ENCODE assay signal across 34 mouse cellular contexts in the genomic region with DNA sequence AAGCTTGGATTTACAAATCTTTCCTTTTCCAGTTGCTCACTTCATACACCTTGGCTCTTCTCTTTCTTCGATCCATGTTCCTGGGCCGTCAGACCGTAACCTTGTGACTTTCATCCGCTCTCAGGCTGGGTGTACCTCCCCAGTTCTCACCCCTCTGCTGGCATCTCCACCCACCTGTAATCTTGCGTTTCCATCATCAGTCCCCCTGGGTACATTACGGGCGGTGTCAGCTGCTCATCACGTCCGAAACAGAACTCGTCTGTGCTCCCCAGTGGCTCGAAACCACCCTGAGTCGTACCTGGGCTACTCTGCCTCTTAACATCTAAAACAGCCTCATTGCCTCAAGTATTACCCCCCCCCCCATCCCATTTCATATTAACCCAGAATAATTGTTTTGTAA.
"Had no signal": no experiment of that assay in that cellular context is flagged by ENCODE, and none has a peak within 500 bp of the region (broad histone marks: within the 10 kb centered on the region; RNA-seq: fewer than 3 reads in every experiment).

No protein-coding gene starts in this region.

- H3K4me2 ChIP-seq: heart, embryonic 11.5 days; heart, embryonic 12.5 days; heart, embryonic 13.5 days; heart, embryonic 15.5 days; hindbrain, embryonic 12.5 days; hindbrain, embryonic 13.5 days; hindbrain, embryonic 14.5 days; hindbrain, embryonic 15.5 days; intestine, embryonic 15.5 days; kidney, embryonic 15.5 days had no signal

- H3K36me3 ChIP-seq: heart, embryonic 10.5 days; heart, embryonic 12.5 days; heart, embryonic 13.5 days; heart, embryonic 15.5 days; hindbrain, embryonic 10.5 days; hindbrain, embryonic 12.5 days; hindbrain, embryonic 13.5 days; hindbrain, embryonic 15.5 days; intestine, embryonic 15.5 days; kidney, embryonic 15.5 days had no signal

- H3K27ac ChIP-seq: heart, embryonic 10.5 days; heart, embryonic 13.5 days; heart, embryonic 15.5 days; hindbrain, embryonic 10.5 days; hindbrain, embryonic 12.5 days; hindbrain, embryonic 13.5 days; hindbrain, embryonic 14.5 days; hindbrain, embryonic 15.5 days; hindbrain, postnatal 0 days; intestine, embryonic 15.5 days; kidney, embryonic 15.5 days; kidney, postnatal 0 days; layer of hippocampus, adult 2 months; left cerebral cortex, adult 2 months had no signal

- H3K27me3 ChIP-seq: intestine, embryonic 15.5 days had no signal

- H3K9ac ChIP-seq: heart, embryonic 12.5 days; heart, embryonic 13.5 days; heart, embryonic 15.5 days; hindbrain, embryonic 12.5 days; hindbrain, embryonic 13.5 days; hindbrain, embryonic 14.5 days; hindbrain, embryonic 15.5 days; intestine, embryonic 15.5 days; kidney, embryonic 15.5 days had no signal

- H3K9me3 ChIP-seq: heart, embryonic 10.5 days; heart, embryonic 12.5 days; heart, embryonic 13.5 days; heart, embryonic 15.5 days; hindbrain, embryonic 10.5 days; hindbrain, embryonic 12.5 days; hindbrain, embryonic 13.5 days; hindbrain, embryonic 15.5 days; intestine, embryonic 15.5 days; kidney, embryonic 15.5 days had no signal

- H3K4me1 ChIP-seq: heart, embryonic 10.5 days; hindbrain, embryonic 10.5 days; hindbrain, embryonic 12.5 days; hindbrain, embryonic 13.5 days; hindbrain, embryonic 15.5 days; intestine, embryonic 15.5 days; kidney, embryonic 15.5 days had no signal

- ATAC-seq: hindbrain, embryonic 16.5 days; hindbrain, postnatal 0 days; inflammation-experienced regulatory T-cells, adult 6 months; intestine, embryonic 15.5 days; intestine, embryonic 16.5 days; intestine, postnatal 0 days had no signal

- H3K4me3 ChIP-seq: heart, embryonic 10.5 days; heart, embryonic 12.5 days; heart, embryonic 13.5 days; heart, embryonic 15.5 days; hindbrain, embryonic 10.5 days; hindbrain, embryonic 12.5 days; hindbrain, embryonic 13.5 days; hindbrain, embryonic 15.5 days; intestine, embryonic 15.5 days; kidney, embryonic 15.5 days; layer of hippocampus, adult 2 months; left cerebral cortex, adult 2 months had no signal

- DNase-seq: heart, postnatal 10 days; heart, postnatal 14 days; heart, postnatal 36 days; heart, postnatal 4 days; kidney, adult 11 months; kidney, adult 18-20 months; kidney, adult 2 months; kidney, adult 8-10 months; kidney, adult 9 months; kidney, postnatal 10 days; kidney, postnatal 14 days; kidney, postnatal 25 days; kidney, postnatal 36 days; layer of hippocampus, postnatal 36 days had no signal
